In the genomic region with DNA sequence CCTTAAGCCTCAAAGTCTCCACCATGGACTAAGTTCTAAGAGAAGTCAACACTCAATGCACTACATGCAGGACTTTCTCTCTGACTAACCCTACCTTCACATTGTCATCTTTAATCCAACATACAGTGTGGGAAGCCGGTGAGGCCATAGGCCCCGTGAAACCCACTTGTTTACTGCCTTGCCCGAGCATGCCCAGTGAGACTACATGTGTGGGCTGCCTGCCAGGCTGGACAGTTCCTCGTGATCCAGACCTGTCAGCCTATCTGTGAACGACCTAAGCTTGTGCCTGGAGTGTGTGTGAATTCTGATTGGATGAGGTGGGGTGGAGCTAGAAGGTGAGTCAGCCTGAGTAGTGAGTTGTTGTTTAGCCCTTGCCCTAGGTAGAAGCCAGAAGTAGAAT, we compare ENCODE assay signal across 7 mouse cellular contexts.
DNase-seq lines count a peak whose midpoint lies in the region; TF ChIP-seq lines count a peak whose summit lies in the region.
"Not testable (repeated sequence)": the region's sequence is repeated elsewhere in the genome, so short reads cannot be mapped to it uniquely, and the experiment has no call there.

No protein-coding gene starts in this region.

- H3K27ac ChIP-seq in CH12.LX (ENCODE audit: insufficient read depth, low read depth) = not testable (repeated sequence)

- not testable (repeated sequence) for TF ChIP-seq POLR2A in CH12.LX (IDR thresholded peaks at IDR 0.05; ENCODE audit: low read depth, low read length)

- not testable (repeated sequence) for TF ChIP-seq CTCF in CH12.LX (conservative IDR thresholded peaks at IDR 0.05 in 1 of 2, IDR thresholded peaks at IDR 0.05 in 1 of 2; ENCODE audit: low read depth in 2 of 2, low read length in 2 of 2)

- H3K27me3 ChIP-seq in CH12.LX (replicated peaks) = not testable (repeated sequence)

- not testable (repeated sequence) for H3K4me2 ChIP-seq in CH12.LX (ENCODE audit: insufficient read depth, low read depth, poor library complexity, severe bottlenecking)

- not testable (repeated sequence) for H3K9ac ChIP-seq in CH12.LX (ENCODE audit: insufficient read depth, low read depth)

- not testable (repeated sequence) for H3K4me1 ChIP-seq in CH12.LX (ENCODE audit: control insufficient read depth in 1 of 2, insufficient read depth in 2 of 2)

- not testable (repeated sequence) for H3K4me3 ChIP-seq in CH12.LX (replicated peaks in 1 of 3; ENCODE audit: low read depth in 2 of 3, low read length in 2 of 3, poor library complexity in 1 of 3)

- not testable (repeated sequence) for TF ChIP-seq EP300 in CH12.LX (IDR thresholded peaks at IDR 0.05; ENCODE audit: low read length)

- H3K36me3 ChIP-seq in CH12.LX (replicated peaks in 1 of 2; ENCODE audit: control insufficient read depth in 1 of 2, insufficient read depth in 1 of 2, low read length in 1 of 2) = not testable (repeated sequence)

- in situ Hi-C loops in CH12.LX (cut with MboI; ENCODE audit: low pct_ligation_motif_present, low pct_unique_long_range_greater_than_20kb, low sequenced_read_pairs) = not testable (repeated sequence)

- not testable (repeated sequence) for H3K79me2 ChIP-seq in CH12.LX (replicated peaks; ENCODE audit: control insufficient read depth, extremely low read depth, insufficient read depth, poor library complexity, severe bottlenecking)

- TF ChIP-seq RAD21 in CH12.LX (IDR thresholded peaks at IDR 0.05; ENCODE audit: low read depth, low read length) = not testable (repeated sequence)

- not testable (repeated sequence) for H3K9me3 ChIP-seq in CH12.LX (replicated peaks; ENCODE audit: low read length)

- dilution Hi-C loops in CH12.LX (cut with MboI; ENCODE audit: extremely low pct_ligation_motif_present, extremely low pct_unique_long_range_greater_than_20kb, low sequenced_read_pairs) = not testable (repeated sequence)

- DNase-seq in CH12.LX (ENCODE audit: extremely low read depth) = not testable (repeated sequence)
- DNase-seq in NIH3T3 (ENCODE audit: low read depth) = peak; percentile 24
- DNase-seq in ZHBTc4 (ENCODE audit: low read depth, low spot score) = peak; percentile 7
- DNase-seq in lung, postnatal 10 days = peak; percentile 1
- peak; percentile 40 for DNase-seq in testis, postnatal 10 days (ENCODE audit: low spot score)
- peak; percentile 3 to 5 for DNase-seq in urinary bladder, adult 18-20 months (ENCODE audit: low spot score in 2 of 2)
- peak; percentile 5 for DNase-seq in urinary bladder, postnatal 14 days (ENCODE audit: low spot score)

TF ChIP-seq in CH12.LX, 34 proteins besides CTCF, POLR2A, EP300 and RAD21:
- peak; percentile 61 for TF ChIP-seq NRF1 (IDR thresholded peaks at IDR 0.05; ENCODE audit: low read depth, low read length)
TF ChIP-seq in CH12.LX: peak in this region for 1; not testable (repeated sequence) for 33.
